Mouse (Mus musculus): ENCODE measurements at regions not wholly inside any gene's neighbourhood (a gene's known extent, or its start where the extent isn't known, plus 50 kb on each side); places are given as distances from the start of the nearest gene placed in this dataset.
"Not testable (repeated sequence)": the region's sequence is repeated elsewhere in the genome, so short reads cannot be mapped to it uniquely, and the experiment has no call there.

DNA sequence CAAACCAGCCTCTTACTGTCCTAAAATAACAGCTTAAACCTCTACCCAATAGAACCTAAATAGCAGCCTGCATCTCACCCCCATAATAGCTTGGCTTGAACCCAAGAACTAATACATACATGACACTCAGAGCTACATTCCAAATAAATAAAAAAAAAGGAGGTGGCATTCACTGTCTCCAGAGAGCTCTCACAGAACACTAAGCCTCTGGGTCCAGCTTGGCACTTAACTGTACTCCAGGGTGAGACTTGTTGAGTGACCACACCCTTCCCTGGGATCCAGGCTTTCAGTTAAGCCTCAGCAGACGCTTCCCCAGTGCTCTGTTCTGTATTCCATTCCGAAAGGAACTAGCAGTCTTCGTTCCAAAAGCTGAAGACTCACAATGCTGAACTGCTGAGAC, 186.3 kb upstream of the Tsc22d2 start:
- DNase-seq = no peak

- DNase-seq = no peak
Measured at GRCm38 (mm10) chr3:58231746-58232145, 182.8 kb upstream of the Tsc22d2 start.

DNA sequence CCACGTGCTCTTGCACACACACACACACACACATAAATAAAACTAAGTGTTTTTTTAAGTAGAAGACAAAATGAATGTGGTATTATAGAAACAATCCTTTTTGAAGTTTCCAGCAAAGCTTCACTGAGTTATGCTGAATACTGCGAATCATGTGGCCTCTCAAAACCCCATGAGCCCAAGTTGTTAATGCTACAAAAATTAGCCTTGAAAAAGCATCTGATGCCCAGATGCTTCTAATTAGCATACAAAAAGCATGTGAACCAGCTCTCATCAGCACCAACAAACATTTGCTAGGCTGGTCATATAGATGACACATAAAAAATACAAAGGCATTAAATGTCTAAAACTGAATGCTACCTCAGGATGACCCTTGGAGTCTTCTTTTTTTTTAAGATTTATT, 181.2 kb upstream of the Tsc22d2 start:
- DNase-seq = no peak

- DNase-seq = no peak
Measured at GRCm38 (mm10) chr3:58234846-58235630, 179.5 kb upstream of the Tsc22d2 start.

- no peak for DNase-seq
Measured at GRCm38 (mm10) chr3:58238111-58238510, 176.4 kb upstream of the Tsc22d2 start.

DNA sequence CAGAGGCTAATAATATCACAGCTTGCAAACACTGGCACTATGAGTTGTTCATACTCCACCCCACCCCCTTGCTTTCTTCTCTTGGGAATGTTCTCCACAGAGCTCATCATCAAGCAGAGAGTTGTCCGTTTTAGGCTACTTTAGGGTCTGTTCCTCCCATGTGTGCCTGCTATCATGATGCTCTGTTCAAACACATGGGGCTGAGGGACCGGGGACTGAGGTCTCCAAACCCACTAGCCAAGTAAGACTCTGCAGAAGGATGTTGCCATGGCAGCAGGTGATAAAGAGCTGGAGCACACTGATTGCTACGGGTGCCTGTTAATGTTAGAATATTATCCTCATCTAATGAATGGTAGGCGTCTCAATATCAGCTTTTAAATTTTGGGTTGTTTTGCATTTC, 173.7 kb upstream of the Tsc22d2 start:
- DNase-seq = no peak

DNA sequence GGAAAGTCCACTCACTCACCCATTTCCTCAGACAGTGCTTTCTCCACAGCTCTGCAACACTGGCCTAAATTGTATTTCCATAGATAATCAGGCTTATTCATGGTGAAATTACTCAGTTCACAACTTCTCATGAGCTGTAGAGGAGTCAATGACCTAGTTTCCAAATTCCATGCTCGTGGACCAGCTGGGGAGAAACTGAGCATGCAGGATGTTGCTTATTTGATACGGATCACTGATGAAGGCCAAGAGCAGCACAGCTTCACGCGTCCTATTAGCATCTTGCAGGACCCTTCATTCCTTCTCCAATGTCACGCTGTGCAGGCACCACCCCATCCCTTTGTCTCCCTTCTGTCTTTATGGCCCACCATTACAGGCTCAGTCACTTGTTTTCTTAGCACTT, 169.2 kb upstream of the Tsc22d2 start:
- DNase-seq = no peak

GRCm38 (mm10) chr3:58247989-58248388, 166.5 kb upstream of the Tsc22d2 start:
- no peak for DNase-seq

DNA sequence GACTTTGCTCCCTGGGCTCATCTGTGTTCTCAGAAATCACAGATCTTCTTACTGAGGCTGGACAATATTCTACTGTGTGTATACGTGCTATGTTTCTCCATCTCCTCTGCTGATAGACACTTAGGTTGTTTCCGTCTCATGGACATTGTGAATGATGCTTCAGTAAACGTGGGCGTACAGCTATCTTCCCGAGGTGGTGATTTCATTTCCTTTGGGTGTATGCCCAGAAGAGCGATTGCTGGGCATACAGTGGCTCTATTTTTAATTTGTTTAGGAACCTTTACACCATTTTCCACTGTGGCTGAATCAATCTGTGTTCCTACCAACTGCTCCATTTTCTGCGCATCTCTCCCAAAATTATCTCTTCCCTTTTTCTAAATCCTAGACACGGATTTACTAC, 160.6 kb upstream of the Tsc22d2 start:
- DNase-seq = no peak

DNA sequence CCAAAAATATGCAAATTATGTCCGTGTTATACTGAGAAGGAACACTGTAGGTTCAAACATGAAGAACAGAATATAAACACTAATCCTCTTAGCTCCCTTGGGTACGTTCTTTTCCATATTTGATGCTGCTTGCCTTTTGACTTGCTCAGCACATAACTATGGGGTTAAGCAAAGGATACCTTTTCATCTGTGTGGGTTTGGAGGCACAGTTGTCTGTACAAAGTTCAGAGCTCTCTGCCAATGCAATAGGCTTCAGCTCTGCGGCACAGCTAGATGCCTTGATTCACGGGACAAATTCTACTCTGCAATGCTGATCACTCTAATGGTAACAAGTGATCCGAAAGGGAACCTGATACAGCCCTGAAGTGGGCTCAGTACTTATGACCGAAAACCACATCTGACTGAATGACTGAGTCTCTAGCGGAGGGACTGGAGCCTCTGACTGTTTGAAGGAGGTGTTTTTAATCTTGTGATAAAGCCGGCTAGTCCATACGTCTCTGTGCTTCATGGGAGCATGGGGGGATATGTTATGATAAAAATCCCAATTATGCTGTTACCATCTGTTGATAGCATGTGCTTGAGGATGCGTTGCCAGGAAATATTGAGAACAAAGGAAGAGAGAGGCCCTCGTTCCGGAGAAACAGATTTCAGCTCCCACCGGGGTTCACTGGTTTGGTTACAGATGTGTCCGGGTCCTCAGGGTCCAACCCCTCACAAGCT, 146.7 kb upstream of the Tsc22d2 start:
- DNase-seq = no peak

DNA sequence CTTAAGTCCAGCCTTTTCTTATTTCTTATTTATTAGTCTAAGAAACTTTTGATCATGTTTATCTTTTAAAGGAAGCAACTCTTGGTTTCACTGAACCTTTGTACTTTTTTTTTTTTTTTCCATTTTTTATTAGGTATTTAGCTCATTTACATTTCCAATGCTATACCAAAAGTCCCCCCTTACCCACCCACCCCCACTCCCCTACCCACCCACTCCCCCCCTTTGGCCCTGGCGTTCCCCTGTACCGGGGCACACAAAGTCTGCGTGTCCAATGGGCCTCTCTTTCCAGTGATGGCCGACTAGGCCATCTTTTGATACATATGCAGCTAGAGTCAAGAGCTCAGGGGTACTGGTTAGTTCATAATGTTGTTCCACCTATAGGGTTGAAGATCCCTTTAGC, 143.1 kb upstream of the Tsc22d2 start:
- not testable (repeated sequence) for DNase-seq

- no peak for DNase-seq
Measured at GRCm38 (mm10) chr3:58281291-58281690, 133.2 kb upstream of the Tsc22d2 start.

GRCm38 (mm10) chr3:58284371-58284770, 130.1 kb upstream of the Tsc22d2 start:
- not testable (repeated sequence) for DNase-seq

GRCm38 (mm10) chr3:58295810-58296209, 118.7 kb upstream of the Tsc22d2 start:
- DNase-seq = no peak

GRCm38 (mm10) chr3:58300213-58300612, 114.3 kb upstream of the Tsc22d2 start:
- DNase-seq = no peak

- DNase-seq = no peak
Measured at GRCm38 (mm10) chr3:58300801-58301485, 113.6 kb upstream of the Tsc22d2 start.

- DNase-seq = no peak
Measured at GRCm38 (mm10) chr3:58302322-58302721, 112.2 kb upstream of the Tsc22d2 start.

DNA sequence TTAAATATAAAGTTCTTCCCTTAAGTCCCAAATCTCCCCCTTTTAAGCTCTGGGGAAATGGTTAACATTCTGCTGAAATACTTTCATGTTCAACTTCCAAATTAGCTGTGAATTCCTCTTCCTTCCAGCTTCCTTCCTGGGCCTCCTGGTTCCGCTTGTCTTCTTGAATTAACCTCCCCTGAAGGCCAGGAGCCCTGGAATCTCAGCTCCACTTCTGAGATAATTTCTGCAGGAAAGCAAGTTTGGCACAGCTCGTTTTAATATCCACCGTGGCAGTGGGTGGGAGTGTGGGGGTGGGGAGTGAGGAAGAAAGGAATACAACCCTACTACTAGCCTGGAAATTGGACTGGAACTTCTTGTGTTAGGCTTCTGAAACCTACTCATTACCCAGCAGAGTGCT, 110.8 kb upstream of the Tsc22d2 start:
- no peak for DNase-seq

- no peak for DNase-seq
Measured at GRCm38 (mm10) chr3:58309601-58310000, 104.9 kb upstream of the Tsc22d2 start.

DNA sequence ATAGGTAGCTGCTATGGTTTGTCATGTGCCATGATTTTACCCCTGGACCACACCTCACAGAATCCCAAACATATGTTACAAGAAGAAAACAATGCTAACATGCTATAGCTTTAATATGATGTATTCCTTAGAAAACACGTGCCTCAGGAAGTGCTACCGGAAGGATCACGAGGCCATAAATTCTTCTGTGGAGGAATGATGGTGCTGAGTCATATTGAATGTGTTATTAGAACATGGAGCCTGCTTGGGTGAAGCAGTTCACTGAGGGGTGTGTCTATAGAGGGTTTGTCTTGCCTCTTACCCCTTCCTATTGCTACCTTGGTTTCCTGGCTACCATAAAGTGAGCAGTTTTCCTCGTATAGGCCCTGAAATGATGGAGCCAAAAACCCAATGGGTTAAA, 104.1 kb upstream of the Tsc22d2 start:
- no peak for DNase-seq

GRCm38 (mm10) chr3:58311104-58311685, 103.3 kb upstream of the Tsc22d2 start:
- no peak for DNase-seq

DNA sequence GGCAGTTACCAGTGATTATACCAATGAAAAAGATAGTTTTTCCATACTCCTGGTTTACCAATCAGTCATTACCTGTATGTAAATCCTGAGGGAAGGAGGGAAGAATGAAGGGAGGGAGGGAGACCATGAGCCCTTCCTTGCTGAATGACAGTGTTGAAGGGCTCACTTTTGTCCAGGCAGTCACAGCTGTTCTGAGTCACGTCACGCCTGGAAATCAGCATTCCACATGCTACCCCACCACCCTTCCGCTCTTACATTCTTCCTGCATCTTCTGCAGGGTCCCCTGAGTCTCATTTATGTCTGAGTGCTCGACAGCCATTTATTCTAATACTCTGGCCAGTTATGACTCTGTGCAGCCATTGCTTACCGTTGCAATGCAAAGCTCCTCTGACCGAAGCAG, 101.9 kb upstream of the Tsc22d2 start:
- no peak for DNase-seq

- no peak for DNase-seq
Measured at GRCm38 (mm10) chr3:58315236-58315635, 99.3 kb upstream of the Tsc22d2 start.

All from thymus, postnatal 36 days (tissue).